Mouse (Mus musculus): ENCODE measurements around the gene 1500011B03Rik. TPM values are rescaled to one million over a fixed set of nuclear protein-coding genes. Genes with fewer than 3 reads are reported as not detected.

Gene 1500011B03Rik
- polyA plus RNA-seq, 1 experiment from 2014 or later = 91.9 TPM

GRCm38 (mm10) chr5:114797253-114797652, 26.0 kb downstream of the 1500011B03Rik start:
- peaks cover 49% of the 10 kb centered on the region for H3K36me3 ChIP-seq
- no peak for ATAC-seq (ENCODE audit: insufficient number of reproducible peaks, low FRiP score, low TSS enrichment, low read depth)
- H3K4me3 ChIP-seq (replicated peaks) = no peak overlapping the region
- H3K9me3 ChIP-seq (replicated peaks) = no peaks in the 10 kb centered on the region
- H3K9ac ChIP-seq = no peak overlapping the region
- H3K4me2 ChIP-seq (replicated peaks) = no peak overlapping the region
- H3K27ac ChIP-seq (replicated peaks) = no peak overlapping the region
- H3K27me3 ChIP-seq = no peaks in the 10 kb centered on the region
- 73% methylated on average over 8 of the region's 8 CpGs for WGBS
- H3K4me1 ChIP-seq = peaks cover 17% of the 10 kb centered on the region

DNA sequence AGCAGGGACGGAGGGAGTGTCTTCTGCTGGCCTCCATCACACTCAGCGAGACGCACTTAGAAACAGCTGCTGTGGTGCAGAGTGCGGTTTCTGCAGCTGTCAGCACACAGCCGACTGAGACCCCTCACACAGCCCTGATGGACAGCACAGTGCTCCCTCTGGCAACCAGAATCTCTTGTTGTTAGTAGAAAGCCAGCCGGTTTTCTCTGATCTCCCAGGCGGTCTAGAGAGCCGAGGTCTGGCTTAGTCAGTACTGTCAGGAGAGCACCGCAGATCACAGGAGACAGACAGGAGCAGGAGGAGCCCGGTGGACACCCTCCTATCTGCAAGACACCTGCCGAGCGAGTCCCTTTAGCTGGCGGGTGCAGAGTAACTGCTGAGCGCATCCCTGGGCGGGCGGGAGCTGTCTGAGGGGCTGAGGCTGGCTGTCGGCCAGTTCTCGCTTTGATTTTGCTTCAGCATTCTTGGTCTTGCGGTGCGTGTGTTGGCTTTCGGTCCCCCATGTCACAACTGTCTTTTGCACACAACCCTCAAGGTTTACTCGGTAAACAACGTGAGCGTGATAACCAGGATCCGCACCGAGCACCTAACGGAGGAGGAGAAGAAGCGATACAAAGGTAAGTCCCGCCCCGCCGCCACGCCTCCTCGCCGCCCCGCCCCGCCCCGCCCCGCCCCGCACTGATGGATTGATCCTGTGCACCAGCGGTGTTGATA, 26.8 kb downstream of the 1500011B03Rik start:
- Histone ChIP-seq H3K4me1 (peaks cover 17% of the 10 kb centered on the region), H3K9ac (no peak overlapping the region), H3K27ac (replicated peaks) (peak overlapping the region; percentile 8; the same call in 1 of the 2 replicates), H3K9me3 (replicated peaks) (no peaks in the 10 kb centered on the region), H3K4me3 (replicated peaks) (peak overlapping the region; percentile 32), H3K36me3 (peaks cover 50% of the 10 kb centered on the region), H3K27me3 (no peaks in the 10 kb centered on the region), H3K4me2 (replicated peaks) (peak overlapping the region; percentile 54)
- ATAC-seq (ENCODE audit: insufficient number of reproducible peaks, low FRiP score, low TSS enrichment, low read depth) = peak; percentile 77
- 9% methylated on average over 40 of the region's 40 CpGs for WGBS

DNA sequence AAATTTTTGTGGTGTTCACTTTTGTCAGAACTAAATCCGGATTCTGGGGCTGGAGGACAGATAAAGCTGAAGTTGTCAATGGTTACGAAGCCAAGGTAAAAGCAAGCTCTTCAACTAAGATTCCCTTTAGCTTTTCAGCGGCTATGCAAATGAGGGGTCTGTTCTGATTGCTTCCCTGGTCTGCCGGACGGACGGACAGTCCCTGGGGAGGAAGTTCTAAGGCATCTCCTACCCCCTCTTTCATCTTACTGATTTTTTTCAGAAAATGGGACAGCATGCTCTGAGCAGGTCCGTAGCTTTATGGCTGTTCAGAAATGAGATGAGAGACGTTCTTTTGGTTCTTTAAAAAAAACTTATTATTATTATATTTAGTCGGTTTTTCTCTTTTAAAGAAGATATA, 27.6 kb downstream of the 1500011B03Rik start:
- Histone ChIP-seq H3K9me3 (replicated peaks) (no peaks in the 10 kb centered on the region), H3K36me3 (peaks cover 58% of the 10 kb centered on the region), H3K27me3 (no peaks in the 10 kb centered on the region), H3K4me3 (replicated peaks) (no peak overlapping the region), H3K4me1 (peaks cover 17% of the 10 kb centered on the region), H3K27ac (replicated peaks) (no peak overlapping the region), H3K9ac (no peak overlapping the region), H3K4me2 (replicated peaks) (no peak overlapping the region)
- no peak for ATAC-seq (ENCODE audit: insufficient number of reproducible peaks, low FRiP score, low TSS enrichment, low read depth)
- 64% methylated on average over 9 of the region's 9 CpGs for WGBS

DNA sequence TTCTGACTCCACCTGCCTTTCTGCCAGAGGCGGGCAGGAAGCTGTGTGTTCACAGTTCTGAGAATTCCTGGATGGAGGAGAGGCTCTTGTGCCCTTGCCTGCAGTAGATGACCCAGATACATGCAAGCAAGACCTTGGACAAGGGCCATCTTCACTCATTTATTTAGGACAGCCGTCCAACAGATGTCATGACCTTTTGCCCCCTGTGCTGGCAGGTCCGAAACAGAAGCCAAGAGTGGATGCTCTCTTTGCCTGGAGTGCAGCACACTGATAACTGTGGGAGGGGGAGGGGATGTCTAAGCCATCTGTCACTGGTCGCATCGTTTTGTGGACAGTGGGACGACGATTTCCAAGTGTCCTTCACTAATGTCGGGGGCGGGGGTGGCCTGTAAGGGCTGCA, 28.0 kb downstream of the 1500011B03Rik start:
- Histone ChIP-seq H3K9me3 (replicated peaks) (no peaks in the 10 kb centered on the region), H3K27me3 (no peaks in the 10 kb centered on the region), H3K9ac (no peak overlapping the region), H3K4me3 (replicated peaks) (no peak overlapping the region), H3K27ac (replicated peaks) (no peak overlapping the region), H3K4me1 (peaks cover 17% of the 10 kb centered on the region), H3K4me2 (replicated peaks) (no peak overlapping the region), H3K36me3 (peaks cover 54% of the 10 kb centered on the region)
- WGBS = 57% methylated on average over 9 of the region's 9 CpGs
- ATAC-seq (ENCODE audit: insufficient number of reproducible peaks, low FRiP score, low TSS enrichment, low read depth) = no peak

GRCm38 (mm10) chr5:114794609-114795008, 28.7 kb downstream of the 1500011B03Rik start:
- Histone ChIP-seq H3K9me3 (replicated peaks) (no peaks in the 10 kb centered on the region), H3K27me3 (no peaks in the 10 kb centered on the region), H3K4me2 (replicated peaks) (no peak overlapping the region), H3K36me3 (peaks cover 49% of the 10 kb centered on the region), H3K27ac (replicated peaks) (no peak overlapping the region), H3K9ac (no peak overlapping the region), H3K4me3 (replicated peaks) (no peak overlapping the region), H3K4me1 (peaks cover 17% of the 10 kb centered on the region)
- 85% methylated on average over 4 of the region's 4 CpGs for WGBS
- ATAC-seq (ENCODE audit: insufficient number of reproducible peaks, low FRiP score, low TSS enrichment, low read depth) = no peak

- Histone ChIP-seq H3K36me3 (peaks cover 47% of the 10 kb centered on the region), H3K4me1 (peaks cover 17% of the 10 kb centered on the region), H3K27ac (replicated peaks) (no peak overlapping the region), H3K4me3 (replicated peaks) (no peak overlapping the region), H3K4me2 (replicated peaks) (no peak overlapping the region), H3K9ac (no peak overlapping the region), H3K9me3 (replicated peaks) (no peaks in the 10 kb centered on the region), H3K27me3 (no peaks in the 10 kb centered on the region)
- 65% methylated on average over 7 of the region's 7 CpGs for WGBS
- no peak for ATAC-seq (ENCODE audit: insufficient number of reproducible peaks, low FRiP score, low TSS enrichment, low read depth)
Measured at GRCm38 (mm10) chr5:114793317-114793716, 30.0 kb downstream of the 1500011B03Rik start.

- H3K27ac ChIP-seq (replicated peaks) = no peak overlapping the region
- H3K27me3 ChIP-seq = no peaks in the 10 kb centered on the region
- no peak for ATAC-seq (ENCODE audit: insufficient number of reproducible peaks, low FRiP score, low TSS enrichment, low read depth)
- H3K9ac ChIP-seq = no peak overlapping the region
- 74% methylated on average over 5 of the region's 5 CpGs for WGBS
- no peaks in the 10 kb centered on the region for H3K4me1 ChIP-seq
- no peaks in the 10 kb centered on the region for H3K9me3 ChIP-seq (replicated peaks)
- H3K4me2 ChIP-seq (replicated peaks) = no peak overlapping the region
- peaks cover 32% of the 10 kb centered on the region for H3K36me3 ChIP-seq
- H3K4me3 ChIP-seq (replicated peaks) = no peak overlapping the region
Measured at GRCm38 (mm10) chr5:114785196-114785595, 38.1 kb downstream of the 1500011B03Rik start.

DNA sequence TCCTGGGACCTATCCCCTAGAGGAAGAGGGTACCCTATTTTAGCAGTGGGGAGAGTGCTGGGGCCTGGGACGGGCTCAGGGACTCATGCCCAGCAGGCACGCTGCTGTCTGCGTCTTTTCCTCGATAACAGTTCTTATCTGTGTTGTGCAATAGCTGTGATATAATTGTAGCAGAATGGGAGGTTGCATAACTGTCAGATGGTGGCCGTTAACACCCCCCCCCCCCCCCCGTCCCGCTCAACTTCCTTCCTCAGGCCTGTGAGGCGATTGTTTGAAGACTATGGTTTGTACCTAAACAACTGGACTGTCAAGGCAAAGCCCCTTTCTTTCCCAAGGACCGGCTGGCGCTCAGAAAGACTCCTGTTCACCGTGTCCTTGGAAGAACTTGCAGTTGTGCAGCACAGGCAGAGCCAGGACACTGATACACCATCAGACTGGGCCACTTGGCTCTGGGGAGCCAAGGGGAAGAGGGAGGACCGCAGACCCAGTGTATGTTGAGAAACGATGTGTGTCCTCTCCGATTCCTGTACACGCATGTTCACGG, 38.6 kb downstream of the 1500011B03Rik start:
- H3K27ac ChIP-seq (replicated peaks) = no peak overlapping the region
- no peaks in the 10 kb centered on the region for H3K4me1 ChIP-seq
- H3K36me3 ChIP-seq = peaks cover 32% of the 10 kb centered on the region
- no peak overlapping the region for H3K4me2 ChIP-seq (replicated peaks)
- no peaks in the 10 kb centered on the region for H3K27me3 ChIP-seq
- no peaks in the 10 kb centered on the region for H3K9me3 ChIP-seq (replicated peaks)
- ATAC-seq (ENCODE audit: insufficient number of reproducible peaks, low FRiP score, low TSS enrichment, low read depth) = no peak
- no peak overlapping the region for H3K4me3 ChIP-seq (replicated peaks)
- no peak overlapping the region for H3K9ac ChIP-seq
- 75% methylated on average over 16 of the region's 16 CpGs for WGBS

- ATAC-seq (ENCODE audit: insufficient number of reproducible peaks, low FRiP score, low TSS enrichment, low read depth) = no peak
- Histone ChIP-seq H3K4me2 (replicated peaks) (no peak overlapping the region), H3K9ac (no peak overlapping the region), H3K27ac (replicated peaks) (no peak overlapping the region), H3K4me1 (no peaks in the 10 kb centered on the region), H3K36me3 (peaks cover 23% of the 10 kb centered on the region), H3K9me3 (replicated peaks) (no peaks in the 10 kb centered on the region), H3K27me3 (no peaks in the 10 kb centered on the region), H3K4me3 (replicated peaks) (no peak overlapping the region)
- 82% methylated on average over 12 of the region's 12 CpGs for WGBS
Measured at GRCm38 (mm10) chr5:114783405-114784163, 39.7 kb downstream of the 1500011B03Rik start.

- H3K27ac ChIP-seq (replicated peaks) = no peak overlapping the region
- H3K4me1 ChIP-seq = no peaks in the 10 kb centered on the region
- 80% methylated on average over 9 of the region's 9 CpGs for WGBS
Measured at GRCm38 (mm10) chr5:114782991-114783390, 40.3 kb downstream of the 1500011B03Rik start.

GRCm38 (mm10) chr5:114780912-114781311, 42.4 kb downstream of the 1500011B03Rik start:
- peaks cover 8% of the 10 kb centered on the region for H3K4me1 ChIP-seq
- ATAC-seq (ENCODE audit: insufficient number of reproducible peaks, low FRiP score, low TSS enrichment, low read depth) = no peak

More at GRCm38 (mm10) chr5:114782991-114783390, 40.3 kb downstream of the 1500011B03Rik start:
- no peaks in the 10 kb centered on the region for H3K27me3 ChIP-seq
- no peak overlapping the region for H3K9ac ChIP-seq
- no peak overlapping the region for H3K4me2 ChIP-seq (replicated peaks)
- no peak for ATAC-seq (ENCODE audit: insufficient number of reproducible peaks, low FRiP score, low TSS enrichment, low read depth)
- H3K36me3 ChIP-seq = peaks cover 19% of the 10 kb centered on the region
- no peaks in the 10 kb centered on the region for H3K9me3 ChIP-seq (replicated peaks)
- no peak overlapping the region for H3K4me3 ChIP-seq (replicated peaks)

More at GRCm38 (mm10) chr5:114780912-114781311, 42.4 kb downstream of the 1500011B03Rik start:
- Histone ChIP-seq H3K27ac (replicated peaks) (no peak overlapping the region), H3K27me3 (no peaks in the 10 kb centered on the region), H3K4me3 (replicated peaks) (no peak overlapping the region), H3K9ac (no peak overlapping the region), H3K36me3 (0 out of 2 replicates have a peak, but pooled peaks cover 4% of the 10 kb centered on the region), H3K9me3 (replicated peaks) (no peaks in the 10 kb centered on the region), H3K4me2 (replicated peaks) (no peak overlapping the region)
- WGBS = 83% methylated on average over 7 of the region's 7 CpGs

Measured in embryonic facial prominence, embryonic 15.5 days (tissue).